Mouse (Mus musculus) CH12F3 (cell line): Measurements from ENCODE around the gene Usp15.

ENCODE experiments used
- in situ Hi-C: fragments of 300-500 bp; cut with MboI; formaldehyde crosslinking; loops from 2 replicates; pipeline ENCODE4 v1.14.3; 2020; ENCODE audit warnings: low sequenced_read_pairs

The Usp15 gene

GRCm38 (mm10) chr10:123110548-123110947, 86.2 kb downstream of the Usp15 start:
- in situ Hi-C loops: no loop called here

GRCm38 (mm10) chr10:123108527-123108926, 88.3 kb downstream of the Usp15 start:
- in situ Hi-C loops: no loop called here

DNA sequence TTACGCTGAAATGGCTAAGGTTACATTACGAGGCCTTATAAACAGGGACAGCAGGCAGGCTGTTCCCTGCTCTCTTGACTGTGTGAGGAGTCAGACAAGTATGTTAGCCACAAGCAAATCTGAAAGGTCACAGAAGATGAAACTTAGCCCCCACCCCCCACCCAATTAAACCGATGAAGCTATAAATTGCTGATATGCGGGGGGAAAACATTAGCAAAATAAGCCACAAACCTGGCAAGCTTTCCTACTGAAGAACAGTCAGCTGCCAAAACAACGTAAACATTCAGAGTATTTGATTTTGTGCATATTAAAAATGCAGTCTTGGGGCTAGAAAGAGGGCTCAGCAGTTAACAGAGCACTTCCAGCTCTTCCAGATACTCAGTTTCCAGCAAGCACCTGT, 88.7 kb downstream of the Usp15 start:
- in situ Hi-C loops: no loop called here

GRCm38 (mm10) chr10:123101303-123101702, 95.5 kb downstream of the Usp15 start:
- in situ Hi-C loops: no loop called here

DNA sequence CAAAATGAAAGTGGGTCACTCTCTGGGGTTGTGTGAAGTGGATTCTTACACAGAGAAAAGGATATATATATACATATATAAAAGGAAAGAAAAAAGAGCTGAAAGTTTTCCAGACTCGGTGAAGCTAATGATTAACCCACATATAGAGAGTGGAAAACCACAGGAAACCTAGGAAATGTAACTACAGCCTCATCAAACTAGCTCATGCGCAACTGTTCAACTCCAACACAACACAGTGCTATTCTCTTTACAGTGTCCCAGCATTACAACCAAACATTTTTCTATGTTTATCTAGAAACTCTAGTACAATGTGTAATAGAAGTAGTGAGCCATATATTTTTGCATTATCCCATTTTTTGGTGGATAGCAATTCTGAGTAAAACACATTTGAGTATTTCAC, 96.2 kb downstream of the Usp15 start:
- in situ Hi-C loops: no loop called here

- in situ Hi-C loops: no loop called here
Measured at GRCm38 (mm10) chr10:123094504-123094903, 102.3 kb downstream of the Usp15 start.

DNA sequence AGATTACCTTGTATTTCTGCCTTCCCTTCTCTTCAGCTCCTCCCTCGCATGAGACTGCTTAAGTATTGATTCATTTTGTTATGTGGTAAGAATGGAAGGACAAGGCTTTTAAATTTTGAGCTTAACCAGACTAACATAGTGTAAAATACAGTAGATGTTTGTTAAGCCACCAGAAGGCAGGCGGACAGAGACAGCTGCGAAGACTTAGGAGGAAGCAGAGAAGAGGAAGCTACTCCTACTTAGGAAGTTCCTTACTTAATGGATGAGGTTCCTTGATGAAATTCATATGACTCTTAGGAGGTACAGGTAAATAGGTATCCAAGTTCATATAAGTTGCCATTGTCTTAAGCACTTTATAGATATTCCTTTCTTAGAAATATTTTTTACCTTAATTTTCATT, 104.2 kb downstream of the Usp15 start:
- in situ Hi-C loops: no loop called here

DNA sequence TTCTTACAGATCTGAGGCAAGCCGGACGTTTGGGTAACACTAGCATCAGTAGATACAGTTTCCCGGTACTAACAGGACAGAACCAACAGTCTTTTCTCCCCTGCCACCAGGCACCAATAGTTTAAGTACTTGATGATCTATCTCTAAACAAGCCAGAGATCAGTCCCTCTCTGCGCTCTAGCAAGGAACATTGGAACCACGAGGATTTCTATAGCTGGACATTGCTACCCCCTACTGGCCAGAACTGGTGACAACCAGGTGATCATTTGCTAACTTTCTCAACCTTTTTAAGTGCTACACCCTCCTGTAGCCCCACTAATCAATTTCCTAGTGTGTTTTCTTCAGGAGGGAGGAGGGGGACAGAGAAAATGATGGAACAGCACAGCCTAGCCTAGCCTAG, 105.1 kb downstream of the Usp15 start:
- in situ Hi-C loops: no loop called here

DNA sequence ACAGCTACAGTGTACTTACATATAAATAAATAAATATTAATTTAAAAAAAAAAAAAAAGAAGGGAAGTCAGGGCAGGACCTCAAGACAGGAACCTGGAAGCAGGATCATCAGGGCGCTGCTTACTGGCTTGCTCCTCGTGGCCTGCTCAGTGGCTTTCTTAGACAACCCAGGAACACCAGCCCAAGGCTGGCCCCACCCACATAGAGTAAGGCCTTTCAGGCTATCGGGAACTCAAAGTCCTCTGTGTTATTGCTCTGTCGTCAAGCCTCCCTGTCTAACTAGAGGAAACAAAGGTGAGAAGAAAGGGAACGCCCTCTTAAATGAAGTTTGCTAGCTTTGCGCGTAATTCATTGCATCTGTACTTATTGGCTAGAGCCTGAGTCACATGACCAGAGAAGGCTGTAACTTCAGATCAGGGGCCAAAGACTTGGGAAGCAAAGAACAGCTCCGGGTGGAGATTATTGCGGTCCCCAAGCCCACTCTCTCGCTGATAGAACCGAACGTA, 107.3 kb downstream of the Usp15 start:
- in situ Hi-C loops: loop anchor here (10.0 kb wide), 1 partner anchor 285 kb away; no protein-coding TSS in a partner anchor

- in situ Hi-C loops: loop anchor here (10.0 kb wide), 1 partner anchor 282 kb away; no protein-coding TSS in a partner anchor
Measured at GRCm38 (mm10) chr10:123086847-123087246, 109.9 kb downstream of the Usp15 start.

DNA sequence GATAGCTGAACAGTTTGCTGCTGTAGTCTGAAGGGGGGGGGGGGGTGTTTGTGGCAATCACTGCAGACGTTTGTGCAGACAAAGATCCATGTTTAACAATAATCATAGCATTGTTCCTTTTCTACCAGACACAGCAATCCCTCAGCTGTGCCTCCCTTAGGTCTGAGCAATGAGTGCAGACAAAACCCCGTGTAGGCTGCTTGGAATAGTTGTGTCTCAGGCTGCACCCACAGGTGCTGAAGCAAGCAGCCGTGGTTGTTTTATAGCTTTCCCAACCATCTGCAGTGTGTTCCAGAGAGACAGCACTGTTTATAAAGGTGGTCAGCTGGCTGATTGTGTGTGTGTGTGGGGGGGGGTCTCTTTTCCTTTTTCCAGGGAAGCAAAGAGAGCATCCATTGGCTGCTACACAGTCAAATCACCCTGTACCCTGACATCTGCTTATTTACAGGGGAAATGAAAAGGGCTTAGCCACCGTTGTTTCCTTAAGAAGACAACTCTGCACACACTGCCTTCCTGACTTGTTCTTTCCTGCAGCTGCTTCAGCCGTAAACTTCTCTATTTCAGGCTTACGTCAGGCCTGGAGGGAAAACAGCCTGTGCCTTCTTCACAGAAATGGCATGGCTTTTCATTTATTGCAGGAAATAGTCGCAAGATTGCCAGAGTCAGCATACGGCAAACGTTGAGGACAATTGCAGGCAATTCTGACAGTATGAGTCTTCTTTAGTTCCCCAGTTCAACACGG, 111.7 kb downstream of the Usp15 start:
- in situ Hi-C loops: loop anchor here (10.0 kb wide), 1 partner anchor 280 kb away; no protein-coding TSS in a partner anchor

DNA sequence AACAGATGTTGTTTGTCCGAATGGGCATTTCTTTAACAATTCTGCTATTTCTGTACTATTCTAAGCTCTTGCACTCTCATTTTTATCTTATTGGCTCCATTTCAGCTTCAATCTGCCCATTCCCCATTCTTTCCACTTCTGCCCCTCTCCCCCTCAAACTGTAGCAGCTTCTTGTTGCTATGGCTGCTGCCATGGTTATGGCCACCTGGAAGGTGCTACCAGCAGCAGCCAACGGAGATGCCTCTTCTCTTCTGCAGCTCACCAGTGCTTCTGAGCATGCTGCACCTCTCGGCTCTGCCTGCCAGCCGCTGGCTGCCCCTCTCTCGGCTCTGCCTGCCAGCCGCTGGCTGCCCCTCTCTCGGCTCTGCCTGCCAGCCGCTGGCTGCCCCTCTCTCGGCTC, 112.5 kb downstream of the Usp15 start:
- in situ Hi-C loops: loop anchor here (10.0 kb wide), 1 partner anchor 280 kb away; no protein-coding TSS in a partner anchor

- in situ Hi-C loops: no loop called here
Measured at GRCm38 (mm10) chr10:123076245-123077023, 120.4 kb downstream of the Usp15 start, which contains the start of gene Mon2. Mon2 (minus strand) TSS chr10:123076505.

GRCm38 (mm10) chr10:123075751-123076242, 121.0 kb downstream of the Usp15 start:
- in situ Hi-C loops: no loop called here

- in situ Hi-C loops: no loop called here
Measured at GRCm38 (mm10) chr10:123071997-123072396, 124.8 kb downstream of the Usp15 start.

GRCm38 (mm10) chr10:123063021-123063420, 133.8 kb downstream of the Usp15 start:
- in situ Hi-C loops: no loop called here

DNA sequence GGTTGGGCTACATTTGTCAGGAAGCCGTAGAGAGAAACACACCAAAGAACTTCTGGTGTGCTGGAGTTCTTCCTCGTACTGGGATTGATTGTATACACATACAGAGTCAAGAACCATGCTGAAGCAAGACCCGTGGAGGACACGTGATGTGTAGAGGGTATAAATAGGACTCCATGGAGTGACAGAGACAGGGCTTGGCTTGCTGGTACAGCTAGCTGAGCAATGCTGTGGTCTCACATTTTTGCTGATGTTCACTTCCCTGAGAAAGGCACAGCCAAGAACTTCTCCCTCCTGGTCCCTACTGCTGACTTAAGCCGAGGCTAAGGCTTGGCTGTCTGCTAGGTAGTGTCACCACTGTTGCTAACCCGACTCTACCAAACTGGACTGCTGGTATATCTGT, 136.0 kb downstream of the Usp15 start:
- in situ Hi-C loops: no loop called here

- in situ Hi-C loops: no loop called here
Measured at GRCm38 (mm10) chr10:123057082-123057481, 139.7 kb downstream of the Usp15 start.

- in situ Hi-C loops: no loop called here
Measured at GRCm38 (mm10) chr10:123056463-123056862, 140.3 kb downstream of the Usp15 start.

- in situ Hi-C loops: no loop called here
Measured at GRCm38 (mm10) chr10:123055205-123056000, 141.4 kb downstream of the Usp15 start.
